In the genomic region with DNA sequence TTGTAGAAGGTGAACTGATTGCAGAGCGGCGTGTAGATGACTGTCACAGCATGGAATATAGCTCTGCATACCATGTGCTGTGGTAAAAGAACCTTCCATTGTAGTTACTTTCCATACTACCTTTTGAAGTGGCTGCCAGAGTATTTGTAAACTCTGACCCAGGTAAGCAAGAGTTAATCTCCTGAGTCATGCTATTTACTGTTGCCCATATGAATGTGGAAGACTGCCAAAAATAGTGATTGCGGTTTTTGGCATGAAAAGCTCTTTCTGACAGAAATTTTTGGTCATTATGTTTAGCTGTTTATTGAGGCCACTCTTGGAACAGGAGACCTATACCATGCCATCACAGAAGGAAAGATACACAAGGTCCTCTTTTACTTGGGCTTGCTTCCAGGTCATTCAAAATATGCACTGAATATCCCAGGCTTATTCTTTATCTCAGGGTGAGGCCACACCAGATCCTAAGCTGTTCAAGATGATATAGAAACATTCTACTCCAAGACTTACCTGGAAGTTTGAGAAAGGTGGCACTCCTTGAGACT, we compare ENCODE assay signal across 27 mouse cellular contexts.
DNase-seq lines count a peak whose midpoint lies in the region; ATAC-seq lines count a peak whose summit lies in the region.
"Had no signal": no experiment of that assay in that cellular context is flagged by ENCODE, and none has a peak within 500 bp of the region (broad histone marks: within the 10 kb centered on the region; RNA-seq: fewer than 3 reads in every experiment).

No protein-coding gene starts in this region.

- H3K9me3 ChIP-seq in lung, embryonic 15.5 days = no peaks in the 10 kb centered on the region
- H3K9me3 ChIP-seq: forebrain, embryonic 15.5 days; heart, embryonic 13.5 days; kidney, embryonic 15.5 days; liver, embryonic 15.5 days; midbrain, embryonic 13.5 days; neural tube, embryonic 13.5 days had no signal

- DNase-seq in cerebellum, adult 9-10 months = peak; percentile 25
- no peak for DNase-seq in lung, postnatal 25 days (ENCODE audit: low spot score)
- DNase-seq in Muller cell, postnatal 12 days (ENCODE audit: inconsistent ontology term) = peak; percentile 50
- no peak for DNase-seq in layer of hippocampus, postnatal 14 days (ENCODE audit: low spot score in 2 of 2)
- no peak for DNase-seq in urinary bladder, adult 18-20 months (ENCODE audit: low spot score in 2 of 2)
- DNase-seq: adrenal gland, postnatal 14 days; cerebellum, adult 18-20 months; cerebellum, postnatal 14 days; heart, adult 2 months; heart, postnatal 10 days; kidney, adult 18-20 months; kidney, postnatal 25 days; left cerebral cortex, postnatal 4 days; lung, postnatal 14 days; right cerebral cortex, postnatal 14 days; thymus, postnatal 14 days had no signal

- no peak for ATAC-seq in cerebellum, adult (ENCODE audit: insufficient number of reproducible peaks, low FRiP score, low TSS enrichment)
- ATAC-seq in lung, embryonic 15.5 days (ENCODE audit: borderline replicate concordance, extremely low read depth, low FRiP score, low TSS enrichment) = peak; percentile 45; the same call in 1 of the 2 replicates
- ATAC-seq in erythroblast, adult 5-6 weeks (replicated peaks; ENCODE audit: low FRiP score, poor library complexity, severe bottlenecking) = peak; percentile 45; the same call in 1 of the 2 replicates
- ATAC-seq: CD4-positive, CD25-positive, alpha-beta regulatory T cell, adult 4 months; forebrain, embryonic 15.5 days; hindbrain, embryonic 16.5 days; midbrain, embryonic 13.5 days had no signal

- H3K9ac ChIP-seq in lung, embryonic 15.5 days = no peak overlapping the region
- H3K9ac ChIP-seq: forebrain, embryonic 15.5 days; heart, embryonic 13.5 days; kidney, embryonic 15.5 days; liver, embryonic 15.5 days; midbrain, embryonic 13.5 days; neural tube, embryonic 13.5 days had no signal

- 75% methylated on average over 3 of the region's 3 CpGs for WGBS in lung, embryonic 15.5 days

- H3K36me3 ChIP-seq in lung, embryonic 15.5 days = no peaks in the 10 kb centered on the region; the same call in 1 of the 2 replicates
- H3K36me3 ChIP-seq: liver, embryonic 15.5 days had no signal

- peaks cover 21% of the 10 kb centered on the region for H3K4me1 ChIP-seq in lung, embryonic 15.5 days
- H3K4me1 ChIP-seq: kidney, embryonic 15.5 days; liver, embryonic 15.5 days had no signal

- H3K27ac ChIP-seq in lung, embryonic 15.5 days = no peak overlapping the region
- H3K27ac ChIP-seq: forebrain, embryonic 15.5 days; heart, adult 2 months; heart, embryonic 13.5 days; kidney, embryonic 15.5 days; liver, embryonic 15.5 days; midbrain, embryonic 13.5 days; neural tube, embryonic 13.5 days had no signal

- H3K4me2 ChIP-seq in lung, embryonic 15.5 days = no peak overlapping the region
- H3K4me2 ChIP-seq: forebrain, embryonic 15.5 days; heart, embryonic 13.5 days; kidney, embryonic 15.5 days; liver, embryonic 15.5 days; midbrain, embryonic 13.5 days; neural tube, embryonic 13.5 days had no signal

- no peak overlapping the region for H3K4me3 ChIP-seq in lung, embryonic 15.5 days
- H3K4me3 ChIP-seq: forebrain, embryonic 15.5 days; heart, adult 2 months; heart, embryonic 13.5 days; kidney, embryonic 15.5 days; liver, embryonic 15.5 days; midbrain, embryonic 13.5 days; neural tube, embryonic 13.5 days had no signal

- H3K27me3 ChIP-seq in lung, embryonic 15.5 days = no peaks in the 10 kb centered on the region
- H3K27me3 ChIP-seq: forebrain, embryonic 15.5 days; heart, embryonic 13.5 days; kidney, embryonic 15.5 days; liver, embryonic 15.5 days; midbrain, embryonic 13.5 days; neural tube, embryonic 13.5 days had no signal

Comparison
In these comparisons a context has a peak if more than half of its experiments do, and no peak if none do; other contexts are left out.
1. DNase-seq: peak in cerebellum, adult 9-10 months (single experiment) and Muller cell, postnatal 12 days (single experiment); none in lung, postnatal 25 days (single experiment), layer of hippocampus, postnatal 14 days (0 of 2) and urinary bladder, adult 18-20 months (0 of 2).